In genomic region chr2:72098366-72098765, GRCm38 (mm10) we compare ENCODE assay signal across 12 mouse cellular contexts.
"Had no signal": no experiment of that assay in that cellular context is flagged by ENCODE, and none has a peak within 500 bp of the region (broad histone marks: within the 10 kb centered on the region; RNA-seq: fewer than 3 reads in every experiment).

No protein-coding gene starts in this region.

- DNase-seq: cerebellum, postnatal 10 days; cerebellum, postnatal 14 days; cerebellum, postnatal 25 days; cerebellum, postnatal 36 days; embryo, embryonic 11 days; forebrain, postnatal 0 days; gastrocnemius, adult 2 months; gastrocnemius, postnatal 10 days; gastrocnemius, postnatal 14 days; gastrocnemius, postnatal 25 days; gastrocnemius, postnatal 36 days; heart, adult 2 months had no signal
